Mouse (Mus musculus): ENCODE measurements at regions not wholly inside any gene's neighbourhood (a gene's known extent, or its start where the extent isn't known, plus 50 kb on each side); places are given as distances from the start of the nearest gene placed in this dataset.

GRCm38 (mm10) chr8:112212170-112212569, 197.3 kb upstream of the Gm6793 start:
- peak; percentile 13 to 17 for DNase-seq (ENCODE audit: low spot score in 2 of 2)

GRCm38 (mm10) chr8:112196423-112196822, 181.6 kb upstream of the Gm6793 start:
- no peak for DNase-seq (ENCODE audit: low spot score in 2 of 2)

- DNase-seq (ENCODE audit: low spot score in 2 of 2), result no peak
Measured at GRCm38 (mm10) chr8:112195880-112196279, 181.0 kb upstream of the Gm6793 start.

DNA sequence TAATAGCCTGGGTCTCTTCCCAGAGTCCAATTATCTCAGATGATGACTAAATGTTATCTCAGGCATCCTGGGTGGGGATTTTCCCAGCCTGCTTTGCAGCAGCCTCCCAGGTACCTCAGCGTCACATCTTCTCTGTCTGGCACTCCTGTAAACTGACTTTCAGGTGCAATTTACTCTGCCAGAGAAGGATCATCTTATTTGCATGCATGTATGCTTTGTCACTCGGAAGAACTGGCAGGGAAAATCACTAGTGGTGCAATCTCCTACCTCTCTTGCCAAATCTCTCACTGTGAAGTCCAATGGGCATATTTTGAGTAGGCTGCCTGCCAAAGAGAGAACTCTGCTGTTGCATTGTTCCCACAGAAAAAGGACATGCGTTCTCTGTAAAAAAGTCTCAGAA, 177.0 kb upstream of the Gm6793 start:
- peak; percentile 21 to 57 for DNase-seq (ENCODE audit: low spot score in 2 of 2)

DNA sequence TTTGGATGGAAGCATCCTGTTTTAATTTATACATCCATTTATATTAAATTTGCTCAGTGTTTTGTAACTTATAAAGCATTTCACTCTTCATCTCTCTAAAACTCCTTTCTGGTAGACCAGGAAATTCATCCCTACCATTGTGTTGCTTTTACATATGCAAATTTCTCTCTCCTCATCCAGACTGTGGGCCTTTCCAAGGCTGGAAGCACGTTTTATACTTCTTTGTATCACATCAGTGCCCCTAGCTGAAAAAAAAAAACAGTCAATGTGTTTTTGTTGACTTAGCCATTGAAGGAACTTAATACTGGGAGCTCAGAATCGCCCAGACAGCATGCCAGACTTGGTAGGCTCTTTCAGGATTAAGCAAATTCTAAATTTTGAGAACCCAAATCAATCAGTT, 174.9 kb upstream of the Gm6793 start:
- DNase-seq (ENCODE audit: low spot score in 2 of 2), result no peak

- no peak for DNase-seq (ENCODE audit: low spot score in 2 of 2)
Measured at GRCm38 (mm10) chr8:112170184-112170583, 155.3 kb upstream of the Gm6793 start.

GRCm38 (mm10) chr8:112156656-112157055, 141.8 kb upstream of the Gm6793 start:
- no peak for DNase-seq (ENCODE audit: low spot score in 2 of 2)

DNA sequence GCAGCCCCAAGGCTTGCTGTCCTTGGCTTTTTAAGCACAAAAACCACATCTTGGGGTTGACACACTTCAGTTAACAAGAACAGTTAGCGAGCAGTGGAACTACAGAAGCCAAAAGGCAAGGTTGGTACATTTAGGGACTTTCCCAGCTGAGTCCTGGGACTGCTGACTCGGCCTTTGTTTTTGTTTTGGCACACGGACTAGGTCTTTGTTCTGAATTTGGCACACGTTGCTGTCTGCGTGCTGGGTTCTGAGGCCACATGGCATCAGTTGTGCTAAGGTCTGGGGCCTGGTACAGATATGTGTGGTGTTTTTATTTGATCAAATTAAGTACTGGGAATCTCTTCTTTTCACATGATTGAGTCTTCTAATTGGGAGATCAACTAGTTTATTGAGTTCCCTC, 124.1 kb upstream of the Gm6793 start:
- peak in 1 of 2 experiments; percentile 13 for DNase-seq (ENCODE audit: low spot score in 2 of 2)

DNA sequence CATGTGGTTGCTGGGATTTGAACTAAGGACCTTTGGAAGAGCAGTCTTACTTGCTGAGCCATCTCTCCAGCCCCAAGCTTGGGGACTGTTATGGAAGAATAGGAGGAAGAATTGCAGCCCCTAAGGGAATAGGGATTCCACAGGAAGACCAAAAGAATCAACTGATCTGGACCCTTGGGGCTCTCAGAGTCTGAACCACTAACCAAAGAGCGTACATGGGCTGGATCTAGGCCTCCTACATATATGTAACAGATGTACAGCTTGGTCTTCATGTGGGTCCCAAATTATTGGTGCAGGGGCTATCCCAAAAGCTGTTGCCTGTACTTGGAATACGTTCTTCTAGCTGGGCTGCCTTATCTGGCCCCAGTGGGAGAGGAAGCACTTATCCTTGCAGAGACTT, 115.4 kb upstream of the Gm6793 start:
- DNase-seq (ENCODE audit: low spot score in 2 of 2), result no peak

GRCm38 (mm10) chr8:112128833-112129518, 114.1 kb upstream of the Gm6793 start:
- no peak for DNase-seq (ENCODE audit: low spot score in 2 of 2)

DNA sequence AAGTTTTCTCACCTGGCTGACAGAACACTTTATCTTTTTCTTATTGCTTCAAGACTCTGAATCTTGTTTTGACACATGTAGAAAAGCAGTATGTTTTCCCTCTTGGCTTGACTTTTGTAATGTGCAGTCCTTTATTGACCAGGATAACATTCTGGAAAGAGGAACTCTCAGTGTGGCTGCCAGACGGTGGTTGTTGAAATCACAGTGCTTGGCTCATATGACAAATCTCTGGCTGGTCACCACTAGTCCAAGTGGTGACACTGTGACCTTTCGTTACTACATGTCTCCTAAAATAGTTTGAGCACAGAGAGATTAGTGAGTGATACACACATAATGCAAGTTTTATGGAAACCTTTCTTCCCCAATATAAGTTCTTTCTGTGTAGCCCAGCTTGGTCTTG, 97.1 kb upstream of the Gm6793 start:
- DNase-seq (ENCODE audit: low spot score in 2 of 2), result no peak

DNA sequence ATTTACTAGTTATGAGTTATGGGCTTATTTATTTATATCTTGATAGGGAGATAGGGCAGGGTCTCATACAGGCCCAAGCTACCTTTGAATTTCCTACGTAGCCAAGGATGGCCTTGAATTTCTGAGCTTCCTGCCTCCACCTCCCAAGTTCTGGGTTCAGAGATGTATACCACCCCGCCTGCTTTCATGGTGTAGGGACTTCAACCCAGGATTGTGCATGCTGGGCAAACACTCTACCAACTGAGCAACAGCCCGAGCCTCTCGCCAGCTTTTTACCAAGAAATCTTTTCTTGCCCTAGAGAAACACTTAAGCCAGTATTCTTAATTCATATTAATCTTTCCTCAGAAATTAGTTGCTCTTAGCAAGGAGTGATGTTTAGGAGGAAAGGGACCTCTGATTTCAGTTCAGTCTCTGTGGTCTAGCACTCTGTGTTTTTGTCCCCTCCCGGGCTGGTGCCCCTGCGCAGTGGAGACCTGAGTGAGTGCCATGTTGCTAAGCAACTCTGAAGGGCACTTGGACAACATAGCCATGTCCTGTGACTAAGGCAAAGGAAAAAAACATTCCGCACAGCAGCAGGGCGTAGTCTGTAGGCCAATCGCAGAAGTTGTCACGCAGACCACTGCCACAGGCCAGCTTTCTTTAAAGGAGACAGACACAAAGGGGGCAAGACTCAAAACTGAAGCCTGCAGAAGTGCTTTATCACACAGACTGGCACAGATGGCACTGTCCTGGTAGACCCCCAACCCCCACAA, 83.2 kb upstream of the Gm6793 start:
- peak; percentile 46 to 49 for DNase-seq (ENCODE audit: low spot score in 2 of 2)

- no peak for DNase-seq (ENCODE audit: low spot score in 2 of 2)
Measured at GRCm38 (mm10) chr8:112094881-112095280, 80.0 kb upstream of the Gm6793 start.

GRCm38 (mm10) chr8:112093554-112093953, 78.7 kb upstream of the Gm6793 start:
- DNase-seq (ENCODE audit: low spot score in 2 of 2), result no peak

DNA sequence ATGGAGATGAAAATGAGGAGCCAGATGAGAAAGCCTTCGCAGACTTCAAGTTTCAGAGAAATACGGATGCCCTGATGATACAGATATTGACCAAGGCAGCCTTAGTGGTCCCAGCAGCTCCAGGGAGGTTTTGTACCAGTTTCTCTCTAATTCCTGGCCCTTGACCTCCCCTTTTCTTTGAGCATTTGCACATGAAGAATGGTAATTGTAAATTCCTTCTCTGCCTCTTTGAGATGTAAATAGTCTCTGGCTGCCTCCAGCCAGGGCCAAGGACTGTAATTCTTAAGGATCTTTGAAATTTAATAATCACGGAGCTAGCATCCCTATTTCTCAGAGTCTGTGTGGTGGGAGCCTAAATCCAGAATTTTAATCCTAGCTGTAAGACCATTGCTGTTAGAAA, 78.0 kb upstream of the Gm6793 start:
- DNase-seq (ENCODE audit: low spot score in 2 of 2), result no peak

DNA sequence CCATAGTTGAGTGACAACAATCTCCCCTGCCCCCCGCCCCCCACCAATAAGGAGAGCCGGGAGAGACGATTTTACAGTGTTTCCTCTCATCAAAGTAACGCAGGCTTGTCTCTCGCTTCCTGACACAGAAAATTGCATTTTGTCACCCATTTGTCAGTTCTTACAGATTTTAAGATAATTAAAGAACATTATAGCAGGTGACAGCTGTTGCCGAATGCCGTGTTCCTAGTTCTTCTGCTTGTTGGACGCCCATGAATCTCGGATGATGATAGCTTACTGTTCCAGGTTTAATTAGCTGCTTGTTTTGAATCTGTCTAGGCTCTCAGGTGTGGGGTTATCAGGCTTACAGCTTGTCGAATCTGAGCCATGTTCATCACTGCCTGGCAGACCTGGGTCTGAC, 63.8 kb upstream of the Gm6793 start:
- no peak for DNase-seq (ENCODE audit: low spot score in 2 of 2)

- peak; percentile 29 to 44 for DNase-seq (ENCODE audit: low spot score in 2 of 2)
Measured at GRCm38 (mm10) chr8:112072205-112072604, 57.4 kb upstream of the Gm6793 start.

DNA sequence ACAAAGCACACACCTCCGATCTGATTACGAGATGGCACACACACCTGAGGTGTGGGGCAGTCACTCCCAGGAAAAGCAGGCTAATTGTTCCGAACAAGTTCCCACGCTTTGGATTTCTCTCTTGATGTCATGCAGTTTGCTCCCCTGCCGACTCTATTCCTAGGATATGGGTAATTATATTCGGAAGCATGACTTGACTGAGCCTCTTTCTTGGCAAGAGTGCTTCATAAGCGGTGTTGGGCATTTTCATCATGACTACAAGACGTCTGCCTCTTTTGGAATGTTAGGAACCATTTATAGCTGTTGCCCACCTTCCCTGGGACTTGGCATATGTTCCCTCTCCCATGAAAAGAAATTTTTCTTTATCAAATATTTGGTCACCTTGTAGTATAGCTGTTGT, 55.4 kb upstream of the Gm6793 start:
- peak in 1 of 2 experiments; percentile 56 for DNase-seq (ENCODE audit: low spot score in 2 of 2)

Measured in frontal cortex, postnatal 36 days (tissue).